Mouse (Mus musculus) MN1 (cell line): Measurements from ENCODE around the gene Homer1.

ENCODE experiments used
- DNase-seq: peaks from one replicate; pipeline ENCODE4 v3.0.0-alpha.2; 2016; ENCODE audit warnings: low spot score

Homer1 gene

DNA sequence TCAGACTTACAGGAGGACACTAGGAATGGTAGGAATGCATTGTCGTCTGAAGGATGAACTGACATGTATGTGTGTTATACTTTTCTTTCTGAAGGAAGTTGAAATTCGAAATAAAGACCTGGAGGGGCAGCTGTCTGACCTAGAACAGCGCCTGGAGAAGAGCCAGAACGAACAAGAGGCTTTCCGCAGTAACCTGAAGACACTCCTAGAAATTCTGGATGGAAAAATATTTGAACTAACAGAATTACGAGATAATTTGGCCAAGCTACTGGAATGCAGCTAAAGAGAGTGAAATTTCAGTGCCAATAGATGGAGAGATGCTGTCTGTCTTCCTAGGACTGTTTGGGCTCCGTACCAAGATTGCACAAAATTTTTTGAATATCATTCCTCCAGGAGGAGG lies 102.5 kb downstream of the Homer1 start:
- DNase-seq = no peak

DNA sequence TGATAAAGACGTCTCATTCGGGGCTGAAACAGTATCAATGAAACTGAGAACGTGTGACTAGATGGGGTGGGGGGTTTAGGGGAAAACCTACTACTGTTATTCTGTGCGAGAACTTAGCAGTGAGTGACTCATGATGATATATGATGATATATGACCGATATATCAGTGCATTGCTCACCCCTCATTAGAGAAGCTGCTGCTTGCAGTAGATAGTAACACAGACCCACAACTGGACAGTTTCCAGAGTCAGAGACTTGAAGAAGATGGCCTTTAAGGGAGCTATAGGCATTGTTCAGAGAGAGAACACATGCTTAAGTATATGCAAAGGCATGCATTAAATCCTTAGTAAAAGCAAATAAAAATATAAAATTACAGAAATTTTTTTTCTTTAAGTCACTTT lies 107.4 kb downstream of the Homer1 start:
- DNase-seq = no peak

GRCm38 (mm10) chr13:93410343-93410742 lies 110.9 kb downstream of the Homer1 start:
- DNase-seq = no peak

- no peak for DNase-seq
Measured at GRCm38 (mm10) chr13:93415055-93415454, 115.6 kb downstream of the Homer1 start.

GRCm38 (mm10) chr13:93418292-93418691 lies 118.9 kb downstream of the Homer1 start:
- DNase-seq = no peak

DNA sequence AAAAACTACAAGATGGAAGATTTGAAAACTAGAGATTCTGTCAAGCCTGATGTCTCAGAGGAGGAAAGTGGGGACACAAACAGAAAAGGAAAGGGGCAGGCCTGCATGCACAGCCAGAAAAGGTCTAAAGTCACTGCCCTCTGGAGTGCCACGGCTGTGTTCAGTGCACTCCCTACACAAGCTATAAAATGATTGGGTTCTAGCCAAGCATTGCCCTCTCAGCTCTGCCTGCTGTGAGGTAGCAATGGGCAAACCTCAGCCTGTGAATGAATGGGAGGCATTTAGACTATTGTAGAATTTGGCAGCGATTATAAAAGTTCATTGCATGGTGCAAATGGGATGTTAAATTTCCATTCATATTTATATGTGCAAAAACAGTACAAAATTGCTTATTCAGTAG lies 120.3 kb downstream of the Homer1 start:
- no peak for DNase-seq

GRCm38 (mm10) chr13:93423224-93423623 lies 123.8 kb downstream of the Homer1 start:
- no peak for DNase-seq

- no peak for DNase-seq
Measured at GRCm38 (mm10) chr13:93427920-93428876, 128.8 kb downstream of the Homer1 start.

GRCm38 (mm10) chr13:93429205-93429604 lies 129.8 kb downstream of the Homer1 start:
- no peak for DNase-seq

DNA sequence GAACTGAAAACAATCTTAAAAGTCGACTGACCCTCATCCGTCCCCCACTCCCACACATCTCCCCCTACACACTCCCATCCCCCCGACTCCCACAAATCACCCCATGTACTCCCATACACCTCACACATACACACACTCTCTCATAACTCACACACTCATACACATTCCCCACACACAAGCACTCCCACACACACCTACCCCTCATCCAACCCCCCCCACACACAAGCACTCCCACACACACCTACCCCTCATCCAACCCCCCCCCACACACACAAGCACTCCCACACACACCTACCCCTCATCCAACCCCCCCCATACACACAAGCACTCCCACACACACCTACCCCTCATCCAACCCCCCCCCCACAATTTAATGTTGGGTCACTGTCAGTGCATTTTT lies 140.7 kb downstream of the Homer1 start:
- DNase-seq = no peak

DNA sequence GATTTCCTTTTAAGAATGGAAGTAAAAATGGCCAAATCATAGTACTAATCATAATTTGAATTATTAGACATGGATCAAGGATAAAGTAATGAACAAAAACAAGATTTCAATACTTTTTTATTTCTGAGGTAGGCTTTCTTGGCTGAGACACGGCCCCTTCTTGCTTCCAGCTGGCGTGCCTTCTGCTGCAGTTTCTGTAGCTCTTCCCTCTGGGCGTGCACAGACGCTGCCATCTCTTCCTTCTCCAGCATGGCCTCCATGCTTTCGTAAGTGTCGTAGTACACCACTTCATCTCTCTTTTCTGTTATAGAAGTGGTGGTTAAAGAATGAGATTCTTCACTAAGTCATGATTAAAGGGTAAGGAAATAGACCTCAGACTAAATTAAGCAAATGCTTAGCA lies 153.8 kb downstream of the Homer1 start:
- no peak for DNase-seq
